Mouse (Mus musculus) lung, postnatal 0 days (tissue): ENCODE measurements around the gene Tmem259.
A peak's percentile ranks its signal among the peaks of the same experiment; 100 is the strongest.

Experiments
- CTCF ChIP-seq: IDR thresholded peaks from 2 replicates; pipeline ENCODE4 v1.5.1; 2016; ENCODE audit warnings: antibody characterized with exemption, mild to moderate bottlenecking
- EP300 ChIP-seq: IDR thresholded peaks from 2 replicates; pipeline ENCODE4 v1.6.1; 2016; ENCODE audit warnings: antibody characterized with exemption, mild to moderate bottlenecking, control low read depth

DNA sequence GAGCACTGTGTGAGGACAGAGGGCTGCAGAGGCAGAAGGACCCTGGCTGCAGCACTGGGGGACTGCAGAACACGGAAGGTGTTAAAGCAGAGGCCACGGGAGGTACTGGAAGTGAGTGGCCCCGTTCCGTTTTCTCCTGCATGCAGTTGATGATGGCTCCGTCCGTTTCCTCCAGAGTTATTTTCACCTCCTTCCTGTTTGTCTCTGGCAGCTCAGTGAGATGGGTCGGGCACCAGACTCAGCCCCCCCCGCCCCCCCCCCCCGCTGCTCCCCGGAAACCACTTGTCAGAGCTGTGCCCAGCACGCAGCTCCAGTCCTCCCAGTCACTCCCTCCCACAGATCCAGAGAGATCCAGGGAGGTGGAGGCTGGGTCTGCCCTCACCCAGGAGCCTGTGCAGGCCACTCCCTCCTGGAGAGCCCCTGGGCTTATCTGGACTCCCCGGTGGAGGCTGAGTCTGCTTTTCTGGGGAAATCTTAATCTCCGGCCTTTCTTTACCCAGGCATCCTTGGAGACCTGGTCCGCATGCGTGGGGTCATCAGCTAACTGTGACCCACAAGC, 34.7 kb upstream of the Tmem259 start:
- peak; percentile 27 for TF ChIP-seq CTCF
- 0 out of 2 replicates have a peak, but pooled peaks have one; percentile 20 for TF ChIP-seq EP300
